Mouse (Mus musculus) layer of hippocampus, postnatal 36 days (tissue): ENCODE results near the gene Plcd3. TPM values are rescaled to one million over a fixed set of nuclear protein-coding genes. Genes with fewer than 3 reads are reported as not detected.
A peak's percentile ranks its signal among the peaks of the same experiment; 100 is the strongest.

Experiments used
- DNase-seq, 2 experiments: peaks; one replicate each; pipeline ENCODE4 v3.0.0; 2022
- total RNA-seq, 2 experiments: library from RNA; stranded (reverse); gene quantifications; 2 replicates each; pipeline ENCODE4 v1.2.3; 2021

Gene Plcd3
- total RNA-seq, 2 experiments from 2014 or later: 9.5 TPM

GRCm38 (mm10) chr11:103058499-103059085, 42.9 kb downstream of the Plcd3 start:
- no peak for DNase-seq

GRCm38 (mm10) chr11:103056636-103057035, 44.8 kb downstream of the Plcd3 start:
- DNase-seq: no peak

- peak; percentile 61 to 77 for DNase-seq
Observed at GRCm38 (mm10) chr11:103054798-103055197, 46.7 kb downstream of the Plcd3 start.

- no peak for DNase-seq
Observed at GRCm38 (mm10) chr11:103053191-103054076, 48.0 kb downstream of the Plcd3 start.

GRCm38 (mm10) chr11:103052078-103052477, 49.4 kb downstream of the Plcd3 start:
- DNase-seq: no peak

GRCm38 (mm10) chr11:103051249-103051691, 50.2 kb downstream of the Plcd3 start:
- DNase-seq: peak; percentile 46 to 53

GRCm38 (mm10) chr11:103050153-103050552, 51.3 kb downstream of the Plcd3 start:
- DNase-seq: no peak

GRCm38 (mm10) chr11:103049611-103050010, 51.8 kb downstream of the Plcd3 start:
- no peak for DNase-seq

GRCm38 (mm10) chr11:103046286-103046685, 55.2 kb downstream of the Plcd3 start:
- DNase-seq: no peak

GRCm38 (mm10) chr11:103043982-103044381, 57.5 kb downstream of the Plcd3 start:
- no peak for DNase-seq

GRCm38 (mm10) chr11:103042828-103043227, 58.6 kb downstream of the Plcd3 start:
- DNase-seq: no peak

GRCm38 (mm10) chr11:103038037-103038436, 63.4 kb downstream of the Plcd3 start:
- DNase-seq: peak in 1 of 2 experiments; percentile 42

GRCm38 (mm10) chr11:103036881-103037465, 64.5 kb downstream of the Plcd3 start:
- DNase-seq: no peak

GRCm38 (mm10) chr11:103035007-103035406, 66.5 kb downstream of the Plcd3 start:
- DNase-seq: no peak

- DNase-seq: peak in 1 of 2 experiments; percentile 54
Observed at GRCm38 (mm10) chr11:103033030-103033429, 68.4 kb downstream of the Plcd3 start.

- DNase-seq: peak; percentile 95
Observed at GRCm38 (mm10) chr11:103028176-103028891, 73.1 kb downstream of the Plcd3 start, which contains the start of the genes Nmt1 and Dcakd. Gene Nmt1 (plus strand): TSS chr11:103028190. Gene Dcakd (minus strand): TSS chr11:103028333.

GRCm38 (mm10) chr11:103027570-103028175, 73.8 kb downstream of the Plcd3 start:
- DNase-seq: no peak

- DNase-seq: no peak
Observed at GRCm38 (mm10) chr11:103026901-103027300, 74.6 kb downstream of the Plcd3 start.

- DNase-seq: no peak
Observed at GRCm38 (mm10) chr11:103023974-103024373, 77.5 kb downstream of the Plcd3 start.

- no peak for DNase-seq
Observed at GRCm38 (mm10) chr11:103020713-103021335, 80.6 kb downstream of the Plcd3 start.
